Mouse (Mus musculus) left cerebral cortex, postnatal 14 days (tissue): ENCODE results near the gene Ubxn2a. TPM values are rescaled to one million over a fixed set of nuclear protein-coding genes. Genes with fewer than 3 reads are reported as not detected.
A peak's percentile ranks its signal among the peaks of the same experiment; 100 is the strongest.

Source experiments
- DNase-seq, 2 experiments: peaks; one replicate each; pipeline ENCODE4 v3.0.0; 2021 to 2022; ENCODE audit warnings: low spot score in 2 of 2, mixed read lengths in 1 of 2
- intact Hi-C: fragments of 180-260 bp; cut with DNase I; formaldehyde crosslinking; loops from one replicate; pipeline ENCODE4 v1.15.1; 2025
- total RNA-seq, 2 experiments: library from RNA; stranded (reverse); gene quantifications; 2 replicates each; pipeline ENCODE4 v1.2.3; 2021

Gene Ubxn2a
- total RNA-seq, 2 experiments from 2014 or later, result 43.5 to 45.7 TPM

DNA sequence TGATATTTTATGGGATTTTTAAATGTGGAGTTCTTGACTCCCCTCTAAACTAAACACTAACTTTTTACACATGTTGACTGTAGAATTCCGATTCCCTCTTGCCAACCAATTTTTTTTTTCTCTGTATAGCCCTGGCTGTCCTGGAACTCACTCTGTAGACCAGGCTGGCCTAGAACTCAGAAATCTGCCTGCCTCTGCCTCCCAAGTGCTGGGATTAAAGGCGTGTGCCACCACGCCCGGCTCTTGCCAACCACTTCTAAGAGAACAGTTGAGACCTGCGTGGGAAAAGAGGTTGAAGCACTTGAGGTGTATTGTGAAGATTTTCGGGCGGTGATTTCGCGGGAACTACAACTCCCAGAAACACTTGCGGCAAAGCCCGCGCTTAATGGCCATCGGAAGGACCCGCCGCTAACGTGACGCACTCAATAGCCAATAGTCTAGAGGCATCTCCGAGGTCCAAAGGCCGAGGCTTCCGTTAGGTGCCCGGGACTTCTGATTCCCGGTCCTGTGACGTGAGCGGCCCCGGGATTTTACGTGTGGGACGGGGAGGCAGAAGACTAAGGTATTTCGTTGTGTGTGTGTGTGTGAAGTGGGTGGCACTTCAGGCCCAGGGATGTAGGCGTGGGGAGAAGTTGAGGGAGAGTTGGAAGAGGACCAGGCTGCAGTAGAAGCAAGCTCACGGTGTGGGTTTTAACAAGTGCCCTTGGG is 64.5 kb downstream of the Ubxn2a start, which contains the start of gene Wdcp:
Wdcp (plus strand) TSS at position 414 of the 708 bp plus-strand sequence.
- intact Hi-C loops, result loop anchor here (5.0 kb wide), 1 partner anchor 74 kb away; the partner anchor contains the start of gene Atad2b
- peak; percentile 91 to 92 for DNase-seq

- intact Hi-C loops, result loop anchor here (5.0 kb wide), 1 partner anchor 75 kb away; the partner anchor contains the start of gene Atad2b
- no peak for DNase-seq
Measured at GRCm38 (mm10) chr12:4842456-4842855, 65.0 kb downstream of the Ubxn2a start.

DNA sequence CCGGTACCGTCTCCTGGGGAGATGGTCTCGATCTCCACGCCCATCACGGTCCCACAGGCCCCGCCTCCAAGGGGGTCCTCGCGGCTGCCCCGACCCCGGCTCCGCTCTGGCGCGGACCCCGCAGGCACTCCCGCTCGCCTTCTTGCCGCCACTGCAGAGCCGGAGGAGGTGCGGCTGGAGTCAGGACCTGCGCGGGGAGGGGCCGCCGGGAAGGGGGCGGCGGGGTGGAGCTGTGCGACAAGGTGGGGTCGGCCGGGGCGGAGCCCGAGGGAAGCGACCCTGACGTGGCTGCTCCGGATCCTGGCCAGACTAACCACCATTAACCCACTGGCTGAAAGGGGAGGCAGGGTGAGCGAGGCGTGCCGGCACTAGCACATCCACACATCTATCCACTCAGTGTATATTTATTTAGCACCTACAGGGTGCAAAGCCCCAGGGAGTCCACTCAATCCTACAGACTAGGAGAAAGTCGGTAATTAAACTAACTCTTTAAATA is 66.1 kb downstream of the Ubxn2a start, which contains the start of gene Fkbp1b:
Fkbp1b (minus strand) TSS at position 200 of the 496 bp plus-strand sequence.
- intact Hi-C loops, result loop anchor here (5.0 kb wide), 1 partner anchor 76 kb away; the partner anchor contains the start of gene Atad2b
- DNase-seq, result peak in 1 of 2 experiments; percentile 38

DNA sequence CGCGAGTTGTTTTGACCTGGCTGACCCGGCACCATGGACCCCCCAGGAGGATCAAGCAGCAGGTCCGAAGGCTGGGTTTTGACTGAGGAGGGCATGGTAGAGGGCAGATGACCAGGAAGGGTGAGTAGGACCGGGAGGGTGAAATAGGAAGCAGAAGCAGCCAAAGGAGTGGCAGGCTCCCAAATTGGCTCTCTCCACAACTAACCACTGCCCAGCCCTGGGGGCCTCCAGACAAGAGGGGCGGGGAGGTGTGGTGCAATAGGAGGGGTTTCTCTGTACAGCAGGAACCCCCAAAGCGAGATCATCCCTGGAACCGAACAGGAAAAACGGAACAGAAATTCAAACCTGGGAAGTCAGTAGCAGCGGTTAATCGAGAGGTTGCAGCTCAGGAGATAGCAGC is 66.8 kb downstream of the Ubxn2a start:
- no peak for DNase-seq
- intact Hi-C loops, result loop anchor here (5.0 kb wide), 1 partner anchor 77 kb away; the partner anchor contains the start of gene Atad2b

DNA sequence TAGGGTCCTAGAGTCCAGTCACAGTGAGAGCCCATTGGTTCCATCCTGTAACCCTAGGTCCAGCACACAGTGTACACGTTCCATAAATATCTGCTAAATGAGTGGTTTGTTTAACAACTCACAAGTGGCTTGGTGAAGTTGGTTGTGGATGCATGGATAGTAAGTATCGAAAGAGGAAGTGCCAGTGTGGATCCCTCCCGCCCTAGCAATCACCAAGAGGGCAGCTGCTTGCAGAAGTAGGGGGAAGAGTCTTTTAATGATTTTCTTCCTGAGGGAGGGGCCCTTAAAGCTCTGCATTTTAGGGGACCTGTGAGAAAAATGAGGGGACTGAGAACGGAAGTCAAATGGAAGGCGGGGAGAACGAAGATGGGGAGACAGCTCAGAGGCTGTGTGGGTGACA is 67.5 kb downstream of the Ubxn2a start:
- intact Hi-C loops, result loop anchor here (5.0 kb wide), 1 partner anchor 77 kb away; the partner anchor contains the start of gene Atad2b
- no peak for DNase-seq

DNA sequence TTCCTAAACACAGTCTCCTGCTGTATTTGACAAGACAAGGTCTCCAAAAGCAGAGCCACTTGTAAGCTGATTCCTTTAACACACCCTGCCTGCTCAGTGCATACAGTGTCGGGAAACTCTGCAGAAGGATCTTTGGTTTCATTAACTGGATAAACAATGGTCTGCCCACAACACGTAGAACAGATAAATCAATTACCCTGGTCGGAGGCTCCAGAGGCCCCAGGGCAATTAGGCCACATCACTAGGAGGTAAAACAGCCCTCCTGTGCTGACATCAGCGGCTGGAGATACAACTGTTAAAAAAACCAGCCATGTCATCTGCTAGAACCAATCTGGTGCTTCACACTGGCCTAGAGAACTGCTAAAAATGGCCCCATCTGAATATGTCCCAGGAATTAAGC is 70.5 kb downstream of the Ubxn2a start:
- intact Hi-C loops, result no loop called here
- no peak for DNase-seq

Other genes starting within 250 kb of the Ubxn2a start
- gene Fam228a, start 169.3 kb downstream of the Ubxn2a start, total RNA-seq, result 1 to 10 TPM; 1.1 to 1.8 TPM
- gene Pfn4, start 138.7 kb downstream of the Ubxn2a start, total RNA-seq, result 10 to 100 TPM; 11.3 to 13.0 TPM
- 10 to 100 TPM; 19.3 to 25.0 TPM for gene Fam228b, start 138.4 kb downstream of the Ubxn2a start, total RNA-seq
- 10 to 100 TPM; 85.2 to 88.0 TPM for gene Sf3b6, start 90.2 kb downstream of the Ubxn2a start, total RNA-seq
- gene Fkbp1b, start 66.1 kb downstream of the Ubxn2a start, total RNA-seq, result 10 to 100 TPM; 63.5 to 91.4 TPM
- gene Wdcp, start 64.4 kb downstream of the Ubxn2a start, total RNA-seq, result 10 to 100 TPM; 10.6 to 11.5 TPM
- gene Mfsd2b, start 33.3 kb downstream of the Ubxn2a start, total RNA-seq, result 1 to 10 TPM in 1 of 2 experiments, under 1 TPM in 1; 0.81 to 1.0 TPM
- 10 to 100 TPM; 24.6 to 24.7 TPM for gene Atad2b, start 9.6 kb upstream of the Ubxn2a start, total RNA-seq